Mouse (Mus musculus): Measurements from ENCODE around the gene C1qa.

The C1qa gene

DNA sequence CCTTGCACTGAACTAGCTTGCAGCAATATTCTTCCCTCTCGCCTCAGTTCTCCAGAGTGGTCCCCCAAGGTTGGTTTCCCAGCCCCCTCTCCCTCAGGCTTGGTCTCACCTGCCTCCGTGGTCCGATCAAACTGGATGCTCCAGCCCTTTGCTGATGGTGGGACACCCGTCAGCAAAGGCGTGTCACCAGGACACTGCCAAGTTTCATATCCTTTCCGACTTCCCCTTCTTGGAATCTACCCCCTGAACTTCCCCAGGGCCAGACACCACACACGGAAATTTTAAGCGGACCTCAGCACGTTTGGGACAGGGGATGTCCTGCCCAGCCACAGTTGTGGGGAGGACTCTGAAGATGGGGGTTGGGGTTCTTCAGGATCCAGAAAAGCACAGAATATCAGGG, at the start of gene C1qa:
C1qa (minus strand) TSS at position 167 of the 400 bp plus-strand sequence.
- DNase-seq (ENCODE audit: low spot score in 2 of 2) = no peak

DNA sequence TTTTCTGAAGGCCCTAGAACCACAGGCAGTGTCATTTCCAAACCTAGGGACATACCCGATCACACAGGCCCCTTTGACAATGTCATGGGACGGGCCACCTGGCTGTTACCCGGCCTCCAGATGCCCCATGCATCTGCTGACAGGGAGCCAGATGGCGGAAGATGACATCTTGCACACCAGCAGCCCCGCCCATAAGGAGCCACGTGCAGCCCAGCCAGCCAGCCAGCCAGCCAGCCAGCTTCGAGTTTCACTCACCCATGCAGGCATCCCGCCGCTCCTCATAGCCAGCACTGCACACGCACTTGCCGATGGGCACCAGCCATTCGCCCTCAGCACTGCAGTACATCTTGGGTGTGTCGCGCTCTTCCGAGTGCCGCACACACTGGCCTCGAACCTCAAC, 46.8 kb upstream of the C1qa start:
- no peak for DNase-seq (ENCODE audit: low spot score in 2 of 2)

DNA sequence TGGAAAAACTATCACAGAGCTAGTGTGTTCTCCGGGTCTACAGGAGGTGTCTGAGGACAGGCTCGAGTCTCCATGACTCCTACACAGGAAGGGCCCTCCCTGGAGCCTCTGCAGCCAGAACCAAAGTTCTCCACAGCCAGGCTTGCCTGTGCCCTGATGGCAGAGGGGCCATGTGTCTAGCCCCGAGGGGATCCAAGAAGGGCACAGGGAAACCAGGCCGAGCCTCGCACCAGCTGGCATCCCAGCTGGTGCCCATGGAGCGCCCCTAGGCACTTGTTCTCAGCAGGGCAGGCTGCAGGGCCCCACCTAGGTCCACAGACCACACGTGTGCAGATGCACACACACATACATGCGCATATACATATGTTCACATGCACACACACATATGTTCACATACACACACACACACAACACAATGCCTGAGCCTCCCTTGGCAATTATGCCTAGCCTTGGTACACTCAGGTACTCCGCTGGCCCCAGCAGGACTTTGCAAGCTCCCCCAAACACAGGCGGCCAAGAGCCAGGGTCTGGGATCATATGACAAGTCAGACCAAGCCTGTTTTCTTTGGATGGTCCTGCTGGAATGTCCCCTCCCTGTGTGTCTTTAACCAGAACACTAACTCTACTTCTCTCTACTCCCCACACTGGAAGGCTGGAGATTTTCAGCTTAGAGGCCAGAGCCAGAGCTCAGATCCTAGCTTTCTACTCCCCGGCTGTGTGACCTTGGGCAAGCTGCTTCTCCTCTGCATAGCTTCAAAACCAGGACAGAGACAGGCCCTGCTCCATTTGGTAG, 46.2 kb upstream of the C1qa start:
- no peak for DNase-seq (ENCODE audit: low spot score in 2 of 2)

DNA sequence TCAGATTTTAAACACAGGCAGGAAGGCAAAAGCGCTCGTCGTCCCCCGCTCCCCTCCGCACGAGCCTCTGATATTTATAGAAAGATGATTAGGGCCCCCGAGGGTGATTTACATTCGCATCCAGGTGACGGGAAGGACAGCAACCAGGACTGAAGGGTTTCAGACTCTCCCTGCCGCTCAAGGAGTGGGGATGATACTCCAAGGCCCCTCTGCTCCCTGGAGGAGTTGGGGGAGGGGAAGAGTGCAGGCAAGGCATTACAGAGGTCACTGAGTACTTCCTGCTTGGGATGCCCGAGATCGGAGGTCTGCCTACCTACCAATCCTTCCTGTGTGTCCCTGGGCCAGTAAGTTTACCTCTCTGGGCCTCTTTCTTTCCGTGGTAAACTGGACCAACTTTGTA, 44.6 kb upstream of the C1qa start:
- no peak for DNase-seq (ENCODE audit: low spot score in 2 of 2)

DNA sequence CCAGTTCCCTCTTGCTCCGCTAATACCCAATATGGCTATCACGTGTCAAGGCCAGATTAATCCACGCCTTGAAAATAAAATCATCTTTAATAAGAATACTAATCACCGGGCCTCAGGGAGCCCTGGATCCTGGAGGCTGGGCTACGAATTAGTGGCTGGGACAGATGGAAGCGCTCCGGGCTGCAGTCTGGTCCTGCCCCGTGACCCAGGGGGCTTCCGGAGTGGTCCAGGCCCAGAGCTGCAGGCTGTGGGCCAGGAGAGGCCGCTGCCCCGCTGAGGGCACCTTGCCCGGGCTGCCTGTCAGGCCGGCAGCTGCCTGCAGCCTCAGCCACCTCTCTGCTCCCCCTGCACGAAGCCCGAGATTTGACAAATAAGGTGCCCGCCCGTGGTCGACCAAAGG, 44.2 kb upstream of the C1qa start:
- DNase-seq (ENCODE audit: low spot score in 2 of 2) = no peak

DNA sequence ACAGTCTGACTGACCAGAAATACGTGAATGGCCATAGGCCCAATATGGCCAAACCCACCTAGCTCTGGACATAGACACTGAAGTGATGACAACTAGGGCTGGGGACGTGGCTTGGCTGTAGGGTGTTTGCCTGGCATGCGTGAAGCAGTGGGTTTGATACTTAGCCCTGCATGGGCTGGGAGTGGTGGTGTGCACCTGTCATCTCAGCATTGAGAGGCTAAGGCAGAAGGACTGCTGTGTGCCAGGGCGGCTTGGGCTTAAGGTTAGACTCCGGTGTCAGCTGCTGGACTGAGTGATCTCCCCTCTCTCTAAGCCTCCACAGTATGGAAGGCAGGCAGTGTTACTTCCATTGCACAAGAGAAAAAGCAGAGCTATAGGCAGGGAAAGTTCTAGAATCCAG, 39.3 kb upstream of the C1qa start:
- no peak for DNase-seq (ENCODE audit: low spot score in 2 of 2)

DNA sequence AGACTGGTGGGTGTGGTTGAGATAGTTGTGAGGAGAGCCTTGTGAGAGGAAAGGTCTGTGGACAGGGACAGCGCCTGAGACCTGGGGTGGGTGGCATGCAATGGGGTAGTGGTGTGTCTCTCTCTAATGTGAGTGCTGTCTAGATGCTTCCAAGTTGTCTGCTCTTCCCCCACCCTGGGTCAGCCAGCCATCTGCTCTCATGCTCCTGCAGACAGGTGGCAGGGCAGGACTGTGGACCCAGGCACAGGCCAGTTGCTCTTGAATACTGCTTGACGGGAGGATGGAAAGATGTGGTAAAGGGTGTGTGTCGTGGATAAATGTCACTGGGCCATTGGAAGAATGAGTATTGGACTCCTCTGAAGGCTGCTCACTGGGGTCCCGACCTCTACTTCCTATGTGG, 38.7 kb upstream of the C1qa start:
- DNase-seq (ENCODE audit: low spot score in 2 of 2) = no peak

DNA sequence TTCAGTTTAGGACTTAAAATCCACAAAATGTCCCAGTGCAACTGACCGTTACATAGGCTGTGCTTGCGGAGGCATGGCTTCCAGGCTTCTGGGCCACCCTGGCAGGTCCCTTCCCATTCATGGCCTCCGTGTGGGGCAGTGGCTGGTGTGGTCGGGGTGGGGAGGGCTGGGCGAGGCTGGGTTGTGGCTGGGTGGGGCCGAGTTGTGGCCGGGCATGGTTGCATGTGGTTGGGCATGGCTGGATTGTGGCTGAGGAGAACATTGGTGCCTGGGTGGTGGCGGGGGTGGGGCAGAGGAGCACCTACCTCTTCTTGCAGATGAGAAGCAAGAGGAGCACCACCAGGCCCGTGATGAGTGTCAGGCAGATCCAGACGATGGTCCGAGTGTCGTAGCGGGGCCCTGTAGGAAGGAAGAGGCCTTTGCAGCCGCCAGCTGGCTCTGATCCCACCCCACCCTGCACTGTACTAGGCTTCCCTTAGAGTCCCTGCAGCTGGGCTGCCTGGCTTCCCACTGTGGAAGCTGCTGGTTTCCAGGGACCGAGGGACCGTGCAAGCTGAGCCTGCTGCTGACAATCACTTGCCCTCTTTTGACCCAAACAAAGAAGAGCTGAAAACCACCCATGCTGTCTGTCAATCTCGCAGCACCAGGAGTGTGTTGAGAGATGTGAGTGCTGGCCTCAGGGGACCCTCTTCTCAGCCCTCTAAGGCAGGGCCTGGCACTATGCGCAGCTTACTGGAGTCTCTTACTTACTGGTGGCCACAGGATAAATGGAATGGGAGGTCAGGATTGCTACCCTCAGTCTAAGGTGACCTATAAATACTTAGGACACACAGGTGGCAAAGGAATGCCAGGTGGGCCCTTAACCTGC, 36.4 kb upstream of the C1qa start:
- no peak for DNase-seq (ENCODE audit: low spot score in 2 of 2)

DNA sequence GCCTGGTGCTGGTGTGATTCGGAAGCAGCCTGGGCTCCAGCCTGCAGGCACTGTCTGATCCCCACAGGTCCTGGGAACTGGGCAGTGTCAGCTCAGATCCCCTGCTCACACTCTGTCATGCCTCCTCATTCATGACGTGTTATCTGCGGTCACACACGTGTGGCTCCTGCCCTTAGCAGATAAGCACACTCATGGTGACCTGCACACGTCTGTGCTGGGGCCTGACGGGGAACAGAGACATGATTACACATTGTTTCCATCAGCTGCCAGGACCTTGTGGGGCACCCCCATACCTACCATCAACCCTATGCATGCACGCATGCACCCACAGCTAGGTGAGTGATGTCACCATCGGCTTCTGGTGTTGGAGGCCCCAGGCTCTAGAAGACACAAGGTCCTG, 31.9 kb upstream of the C1qa start:
- no peak for DNase-seq (ENCODE audit: low spot score in 2 of 2)

DNA sequence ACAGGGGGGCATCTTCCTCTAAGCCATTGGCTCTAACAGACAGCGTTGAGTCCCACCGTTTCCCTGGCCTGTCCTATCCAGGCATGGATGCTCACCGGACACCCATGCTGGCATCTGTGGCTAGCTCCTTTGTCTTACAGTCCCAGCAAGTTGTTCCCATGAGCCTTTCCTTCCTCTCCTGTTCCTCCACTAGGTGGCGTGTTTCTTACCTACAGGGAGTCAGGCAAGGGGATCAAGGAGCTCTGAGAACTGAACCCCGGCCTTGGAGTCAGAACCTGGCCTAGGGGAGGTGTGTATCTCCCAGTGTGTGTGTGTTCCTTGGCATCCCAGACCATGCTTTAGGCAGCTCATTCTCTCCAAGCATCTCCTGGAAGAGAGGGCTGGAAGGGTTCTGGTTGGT, 30.3 kb upstream of the C1qa start:
- DNase-seq (ENCODE audit: low spot score in 2 of 2) = no peak

DNA sequence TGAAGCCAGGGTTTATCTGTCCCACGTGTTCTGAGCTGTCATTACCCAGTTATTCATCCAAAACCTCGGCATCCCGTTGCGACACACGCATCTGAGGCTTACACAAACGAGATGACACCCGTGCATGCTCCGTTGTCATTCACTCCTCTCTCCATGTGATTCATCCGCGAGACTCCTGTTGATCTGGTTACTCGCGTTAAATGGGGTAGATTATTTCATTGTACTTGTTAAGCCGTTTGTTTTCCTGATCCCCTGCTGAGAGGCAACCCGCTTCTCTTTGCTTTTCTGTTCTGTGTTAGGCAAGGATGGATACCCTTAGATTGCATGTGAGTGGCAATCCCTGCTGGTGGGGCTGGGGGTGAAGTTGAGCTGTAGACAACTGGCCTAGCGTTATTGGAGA, 27.2 kb upstream of the C1qa start:
- no peak for DNase-seq (ENCODE audit: low spot score in 2 of 2)

DNA sequence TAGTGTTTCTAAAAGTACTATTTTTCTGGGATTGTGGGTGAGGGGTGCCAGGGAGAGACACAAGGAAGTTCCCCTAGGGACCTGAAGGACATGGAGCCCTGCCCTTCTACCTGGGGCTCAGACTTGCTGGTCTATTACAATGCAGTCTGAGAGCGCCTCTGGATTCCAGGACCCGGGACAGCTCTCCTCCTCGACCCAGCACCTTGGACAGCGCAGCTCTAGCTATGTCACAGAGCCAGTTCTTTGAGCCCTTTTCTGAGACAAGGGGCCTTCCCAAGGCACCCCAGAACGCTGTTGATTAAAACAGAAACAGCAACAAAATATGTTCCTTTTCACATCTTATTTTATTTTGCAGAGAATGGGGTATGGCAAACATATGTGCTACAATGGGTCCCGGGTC, 25.9 kb upstream of the C1qa start:
- peak; percentile 60 to 62 for DNase-seq (ENCODE audit: low spot score in 2 of 2)

DNA sequence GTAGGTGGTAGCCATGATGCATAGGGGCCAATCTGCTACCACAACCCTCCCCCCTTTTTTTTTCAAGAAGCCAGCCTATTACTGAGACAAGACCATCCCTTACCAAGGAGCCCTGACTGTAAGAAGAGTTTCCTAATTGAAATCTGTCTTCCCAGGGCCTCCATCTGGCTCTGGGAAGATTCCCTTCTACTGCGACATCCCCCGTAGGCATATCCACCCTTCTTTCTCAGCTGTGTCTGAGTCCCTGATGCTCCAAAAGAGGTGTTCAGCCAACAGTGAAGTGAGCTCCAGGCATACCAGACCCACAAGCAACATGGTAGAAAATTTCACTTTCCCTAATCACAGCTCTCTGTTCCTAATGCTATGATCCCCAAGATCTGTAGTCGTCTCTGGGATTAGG, 20.9 kb upstream of the C1qa start:
- no peak for DNase-seq (ENCODE audit: low spot score in 2 of 2)

DNA sequence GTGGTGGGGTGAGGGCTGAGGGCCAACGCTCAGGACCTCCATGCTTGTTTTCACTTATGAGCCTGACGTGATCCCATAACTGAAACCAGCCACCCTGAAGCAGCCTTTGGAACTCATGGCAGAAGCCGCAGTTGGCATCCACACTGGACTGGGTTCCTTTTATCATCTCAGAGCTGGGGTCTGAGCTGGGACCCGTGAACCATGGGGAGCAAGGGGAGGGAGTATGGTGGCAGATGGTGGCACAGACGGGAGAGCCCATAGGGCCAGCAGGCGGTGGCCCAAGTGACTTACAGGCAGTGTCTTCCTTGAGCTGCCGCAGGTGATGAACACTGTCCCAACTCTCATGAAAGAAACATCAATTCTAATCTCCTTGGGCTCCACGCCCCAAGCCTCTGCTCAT, 20.2 kb upstream of the C1qa start:
- no peak for DNase-seq (ENCODE audit: low spot score in 2 of 2)

DNA sequence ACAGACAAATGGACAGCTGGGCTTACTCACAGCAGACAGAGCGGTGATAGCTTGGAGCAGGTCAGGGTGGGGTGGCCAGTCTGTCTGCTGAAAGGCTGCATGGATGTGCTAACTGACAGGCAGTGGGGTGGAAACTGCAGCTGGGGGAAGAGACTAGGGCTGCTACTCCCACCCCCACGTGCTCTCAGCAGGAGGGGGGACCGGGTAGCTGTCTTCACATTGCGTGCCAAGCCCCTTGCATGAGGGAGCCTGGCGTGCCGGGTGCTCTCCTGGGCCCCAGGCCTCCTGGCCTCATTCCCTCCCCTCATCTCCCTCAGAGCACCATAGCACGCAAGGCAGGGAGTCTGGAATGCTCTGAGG, 18.5 kb upstream of the C1qa start:
- DNase-seq (ENCODE audit: low spot score in 2 of 2) = no peak

DNA sequence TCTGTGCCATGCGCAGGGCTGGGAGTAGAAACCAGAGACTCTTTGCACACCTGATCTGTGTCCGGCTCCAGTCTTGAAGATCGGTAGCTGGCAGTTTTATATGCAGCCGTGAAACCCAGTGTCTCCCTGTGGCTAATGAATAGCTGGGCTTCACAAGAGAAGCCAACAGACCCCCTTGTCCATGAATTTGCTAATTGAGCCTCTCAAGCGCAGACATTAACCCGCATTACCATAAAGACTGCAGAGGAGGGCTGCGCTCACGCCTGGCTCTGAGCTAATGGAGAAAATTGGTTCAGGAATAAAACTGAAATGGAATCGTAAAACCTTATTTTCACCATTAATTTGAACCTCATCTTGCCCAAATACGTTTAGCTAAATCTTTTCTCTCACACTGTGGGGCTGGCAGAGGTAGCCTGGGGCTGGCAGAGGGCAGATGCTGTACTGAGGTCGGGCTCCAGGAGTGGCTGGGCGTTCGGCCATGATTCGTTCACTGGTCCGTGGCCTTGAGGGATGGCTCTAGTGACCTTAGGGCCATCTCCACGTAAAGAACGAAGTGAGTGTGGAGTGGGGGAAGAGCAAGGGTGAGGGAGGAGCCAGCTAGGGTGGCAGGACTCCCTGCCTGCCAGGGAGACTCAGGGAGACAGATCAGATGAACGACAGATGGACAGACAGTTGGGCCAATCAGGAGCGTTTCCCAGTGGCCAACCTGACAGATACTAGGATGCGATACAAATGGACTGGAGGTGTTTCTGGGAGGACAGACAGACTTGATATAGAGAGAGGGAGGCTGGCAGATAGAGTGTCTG, 18.0 kb upstream of the C1qa start:
- no peak for DNase-seq (ENCODE audit: low spot score in 2 of 2)

DNA sequence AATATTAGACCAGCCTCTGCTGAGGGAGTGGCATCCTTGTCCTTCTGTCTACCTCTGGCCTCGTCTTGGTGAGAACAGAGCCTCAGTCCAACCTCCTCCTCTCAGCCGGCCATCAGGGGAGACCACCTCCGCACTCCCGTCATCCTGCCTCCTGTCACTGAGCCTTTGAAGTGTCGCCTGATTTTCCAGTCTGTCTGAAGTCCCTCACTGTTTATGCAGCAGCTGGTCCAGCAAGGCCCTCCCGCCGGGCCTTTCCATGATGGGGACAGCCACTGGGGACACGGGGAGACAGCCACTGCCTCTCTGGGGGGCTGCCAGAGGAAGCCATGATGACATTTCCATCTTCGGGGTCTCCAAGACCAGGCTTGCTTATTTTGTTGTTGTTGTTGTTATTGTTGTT, 14.2 kb upstream of the C1qa start:
- no peak for DNase-seq (ENCODE audit: low spot score in 2 of 2)

DNA sequence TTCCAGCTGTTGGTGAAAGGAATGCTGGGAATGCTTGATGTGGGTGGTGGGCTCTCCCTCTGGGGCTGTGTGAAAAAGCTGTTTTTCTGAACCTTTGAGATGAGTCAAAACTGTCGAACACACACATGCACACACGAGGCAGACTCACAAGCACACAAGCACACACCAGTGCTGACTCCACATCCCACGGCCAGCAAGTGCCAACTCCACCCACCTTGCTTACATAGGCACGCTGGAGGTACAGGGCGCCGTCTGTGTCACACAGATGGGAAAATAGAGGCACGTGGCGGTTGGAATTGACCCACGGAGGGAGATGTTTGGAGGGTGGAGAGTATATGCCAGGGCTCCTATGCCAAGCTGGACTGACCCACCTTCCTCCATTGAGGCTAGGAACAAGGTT, 13.2 kb upstream of the C1qa start:
- DNase-seq (ENCODE audit: low spot score in 2 of 2) = no peak

DNA sequence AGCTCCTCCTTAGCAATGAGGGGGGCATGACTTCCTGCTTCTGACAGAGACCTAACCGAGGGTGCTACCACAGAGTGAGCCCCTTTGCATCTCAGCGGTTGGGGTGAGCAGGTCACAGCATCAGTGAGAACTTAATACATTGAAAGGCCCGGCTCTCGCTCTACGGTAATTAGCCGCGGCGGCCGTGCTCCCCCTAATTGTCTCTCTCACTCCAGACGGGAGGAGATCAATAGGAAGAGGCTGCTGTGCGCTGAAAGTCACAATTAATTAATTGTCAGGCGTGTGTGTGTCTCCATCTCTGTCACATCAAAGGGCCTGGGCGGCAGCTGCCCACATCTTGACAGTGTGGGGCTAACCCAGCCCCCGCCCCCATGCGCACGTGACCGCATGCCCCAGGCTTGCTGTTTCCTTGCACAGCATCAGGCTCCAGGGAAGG, 12.6 kb upstream of the C1qa start:
- no peak for DNase-seq (ENCODE audit: low spot score in 2 of 2)

DNA sequence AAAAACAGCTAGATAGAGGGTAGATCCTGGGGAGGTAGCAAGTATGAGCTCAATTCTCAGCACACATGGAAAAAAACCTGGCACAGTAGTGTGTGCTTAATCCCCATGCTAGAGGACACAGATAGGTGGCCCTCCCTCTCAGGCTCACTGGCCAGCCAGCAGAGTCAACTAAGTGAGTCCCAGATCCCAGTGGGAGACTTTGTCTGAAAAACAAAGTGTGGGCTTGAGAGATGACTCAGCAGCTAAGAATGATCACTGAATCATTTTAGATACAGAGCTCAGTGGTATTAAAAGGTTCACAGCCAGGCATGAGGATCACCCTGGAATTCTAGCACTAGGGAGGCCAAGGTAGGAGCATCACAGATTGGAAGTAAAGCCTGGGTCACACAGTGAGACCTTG, 9.2 kb upstream of the C1qa start:
- no peak for DNase-seq (ENCODE audit: low spot score in 2 of 2)

DNA sequence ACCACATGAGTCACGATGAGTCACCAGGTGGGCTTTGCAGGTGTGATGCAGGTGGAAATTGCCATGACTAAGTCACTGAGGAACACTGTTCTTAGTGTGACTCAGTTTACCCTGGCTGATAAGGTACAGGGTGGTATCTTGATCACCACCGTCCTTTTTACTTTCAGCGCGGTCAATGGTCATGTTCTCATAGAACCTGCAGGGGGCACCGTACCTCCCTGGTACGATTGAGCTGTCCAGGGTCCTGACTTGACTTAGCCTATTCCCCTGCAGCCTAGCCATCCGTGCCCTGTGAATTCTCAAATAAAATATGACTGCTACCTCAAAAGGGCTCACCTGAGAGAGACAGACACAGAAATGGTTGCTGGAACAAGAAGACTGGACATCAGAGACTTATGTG, 8.4 kb upstream of the C1qa start:
- DNase-seq (ENCODE audit: low spot score in 2 of 2) = peak in 1 of 2 experiments; percentile 32

DNA sequence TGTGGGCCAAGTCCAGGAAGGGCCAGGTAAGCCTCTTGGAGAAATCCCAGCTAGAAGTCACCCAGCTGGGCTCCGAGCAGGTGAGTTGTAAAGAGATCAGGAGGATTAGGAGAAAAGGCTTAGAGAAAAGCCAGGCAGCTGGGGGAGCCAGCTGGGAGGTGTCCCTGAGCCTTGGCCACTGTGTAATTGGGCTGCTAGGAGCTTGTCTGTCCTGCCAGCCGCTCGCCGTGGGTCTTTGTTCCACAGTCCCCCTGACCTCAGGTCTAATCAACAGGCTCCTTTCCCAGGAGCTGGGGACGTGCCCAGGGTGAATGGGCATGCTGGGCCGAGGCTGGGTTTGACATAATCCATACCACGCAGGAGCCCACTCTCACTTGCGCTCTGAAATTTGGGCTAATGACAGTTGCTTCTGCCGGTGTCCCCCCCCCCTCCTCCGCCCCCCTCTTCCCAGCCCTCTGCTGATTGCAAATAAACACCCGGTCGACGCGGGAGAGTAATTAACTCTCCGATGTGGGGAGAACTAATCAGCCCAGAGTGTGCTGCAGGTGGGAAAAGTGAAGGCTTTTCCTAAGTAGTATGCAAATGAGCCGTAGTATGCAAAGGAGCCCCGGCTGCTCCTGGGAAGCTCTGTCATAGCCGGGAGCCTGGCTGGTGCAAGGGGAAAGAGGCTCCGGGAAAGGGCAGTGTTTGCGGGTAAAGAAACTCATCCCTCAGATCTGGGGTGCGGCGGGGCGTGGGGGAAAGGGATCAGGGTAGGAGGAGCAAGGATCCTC, 6.3 kb upstream of the C1qa start:
- DNase-seq (ENCODE audit: low spot score in 2 of 2) = no peak
